Mouse (Mus musculus) midbrain, embryonic 13.5 days (tissue): ENCODE measurements at regions not wholly inside any gene's neighbourhood (a gene's known extent, or its start where the extent isn't known, plus 50 kb on each side); places are given as distances from the start of the nearest gene placed in this dataset.
"Not testable (repeated sequence)": the region's sequence is repeated elsewhere in the genome, so short reads cannot be mapped to it uniquely, and the experiment has no call there.

Experiments
- ATAC-seq: fragments of 200-750 bp; cut with Nextera tagmentation; 2 replicates; pipeline ENCODE4 v1.8.0; 2017; ENCODE audit warnings: mild to moderate bottlenecking, moderate TSS enrichment, moderate library complexity
- H3K27ac ChIP-seq: fragments of 300-500 bp; sonication (generic); 2 replicates; pipeline ENCODE4 v1.5.1; 2015; ENCODE audit warnings: inconsistent platforms, mild to moderate bottlenecking, moderate library complexity
- H3K27me3 ChIP-seq: fragments of 300-500 bp; sonication (generic); 2 replicates; pipeline ENCODE4 v1.6.1; 2015; ENCODE audit warnings: mild to moderate bottlenecking, inconsistent platforms
- H3K36me3 ChIP-seq: fragments of 300-500 bp; sonication (generic); 2 replicates; pipeline ENCODE4 v1.6.1; 2015; ENCODE audit warnings: mild to moderate bottlenecking, inconsistent platforms
- H3K4me1 ChIP-seq: fragments of 300-500 bp; sonication (generic); replicated peaks from 2 replicates; pipeline ENCODE4 v1.6.1; 2015; ENCODE audit warnings: inconsistent platforms
- H3K4me2 ChIP-seq: fragments of 300-500 bp; sonication (generic); replicated peaks from 2 replicates; pipeline ENCODE4 v1.6.1; 2015; ENCODE audit warnings: moderate library complexity, mild to moderate bottlenecking, inconsistent platforms
- H3K4me3 ChIP-seq: fragments of 300-500 bp; sonication (generic); replicated peaks from 2 replicates; pipeline ENCODE4 v1.5.1; 2015; ENCODE audit warnings: mild to moderate bottlenecking, inconsistent platforms
- H3K9ac ChIP-seq: fragments of 300-500 bp; sonication (generic); replicated peaks from 2 replicates; pipeline ENCODE4 v1.6.1; 2015; ENCODE audit warnings: mild to moderate bottlenecking, inconsistent platforms
- H3K9me3 ChIP-seq: fragments of 300-500 bp; sonication (generic); 2 replicates; pipeline ENCODE4 v1.6.1; 2016; ENCODE audit warnings: mild to moderate bottlenecking, inconsistent platforms
- WGBS: fragments of 180-500 bp; shearing (Covaris S2); methylation state at CpG from one replicate; pipeline ENCODE4 v1.1.7; 2015; 5-methylcytosine and 5-hydroxymethylcytosine counted together

- peak overlapping the region; percentile 36 for H3K4me2 ChIP-seq
- peak; percentile 92 for ATAC-seq
- no peaks in the 10 kb centered on the region for H3K9me3 ChIP-seq
- H3K27ac ChIP-seq: peak overlapping the region; percentile 79
- H3K36me3 ChIP-seq: no peaks in the 10 kb centered on the region
- H3K27me3 ChIP-seq: no peaks in the 10 kb centered on the region
- 12% methylated on average over 12 of the region's 12 CpGs for WGBS
- no peak overlapping the region for H3K4me3 ChIP-seq
- H3K9ac ChIP-seq: no peak overlapping the region
- H3K4me1 ChIP-seq: peaks cover 25% of the 10 kb centered on the region
Observed at GRCm38 (mm10) chr2:51752941-51753564, 125.7 kb downstream of the Tas2r134 start.

GRCm38 (mm10) chr2:51753565-51754031, 126.3 kb downstream of the Tas2r134 start:
- H3K4me1 ChIP-seq: peaks cover 20% of the 10 kb centered on the region
- H3K36me3 ChIP-seq: no peaks in the 10 kb centered on the region
- ATAC-seq: peak; percentile 64
- H3K9ac ChIP-seq: no peak overlapping the region
- peak overlapping the region; percentile 36 for H3K4me2 ChIP-seq
- no peaks in the 10 kb centered on the region for H3K9me3 ChIP-seq
- H3K27ac ChIP-seq: peak overlapping the region; percentile 79
- no peaks in the 10 kb centered on the region for H3K27me3 ChIP-seq
- H3K4me3 ChIP-seq: no peak overlapping the region
- WGBS: 26% methylated on average over 7 of the region's 7 CpGs

- 81% methylated on average over 1 of the region's 1 CpGs for WGBS
- Histone ChIP-seq H3K27me3 (no peaks in the 10 kb centered on the region), H3K4me1 (peaks cover 18% of the 10 kb centered on the region), H3K9ac (no peak overlapping the region), H3K27ac (no peak overlapping the region), H3K36me3 (no peaks in the 10 kb centered on the region), H3K4me2 (no peak overlapping the region), H3K9me3 (no peaks in the 10 kb centered on the region), H3K4me3 (no peak overlapping the region)
- ATAC-seq: no peak
Observed at GRCm38 (mm10) chr2:51757361-51757760, 130.1 kb downstream of the Tas2r134 start.

- Histone ChIP-seq H3K36me3 (no peaks in the 10 kb centered on the region), H3K9ac (no peak overlapping the region), H3K27me3 (no peaks in the 10 kb centered on the region), H3K4me1 (peaks cover 11% of the 10 kb centered on the region), H3K27ac (no peak overlapping the region), H3K9me3 (no peaks in the 10 kb centered on the region), H3K4me2 (no peak overlapping the region), H3K4me3 (no peak overlapping the region)
- ATAC-seq: no peak
- 93% methylated on average over 8 of the region's 8 CpGs for WGBS
Observed at GRCm38 (mm10) chr2:51758093-51758492, 130.8 kb downstream of the Tas2r134 start.

- H3K4me2 ChIP-seq: no peak overlapping the region
- no peak overlapping the region for H3K9ac ChIP-seq
- peaks cover 3% of the 10 kb centered on the region for H3K4me1 ChIP-seq
- no peak for ATAC-seq
- H3K4me3 ChIP-seq: no peak overlapping the region
- H3K27ac ChIP-seq: no peak overlapping the region
- WGBS: 97% methylated on average over 4 of the region's 4 CpGs
- H3K36me3 ChIP-seq: no peaks in the 10 kb centered on the region
- no peaks in the 10 kb centered on the region for H3K27me3 ChIP-seq
- no peaks in the 10 kb centered on the region for H3K9me3 ChIP-seq
Observed at GRCm38 (mm10) chr2:51762866-51763265, 135.6 kb downstream of the Tas2r134 start.

- no peak overlapping the region for H3K9ac ChIP-seq
- no peaks in the 10 kb centered on the region for H3K27me3 ChIP-seq
- ATAC-seq: no peak
- H3K4me1 ChIP-seq: peaks cover 15% of the 10 kb centered on the region
- no peaks in the 10 kb centered on the region for H3K9me3 ChIP-seq
- H3K4me3 ChIP-seq: no peak overlapping the region
- 69% methylated on average over 4 of the region's 4 CpGs for WGBS
- H3K4me2 ChIP-seq: no peak overlapping the region
- H3K36me3 ChIP-seq: no peaks in the 10 kb centered on the region
- no peak overlapping the region for H3K27ac ChIP-seq
Observed at GRCm38 (mm10) chr2:51767507-51768135, 140.3 kb downstream of the Tas2r134 start.

GRCm38 (mm10) chr2:51768298-51769271, 141.3 kb downstream of the Tas2r134 start:
- WGBS: 58% methylated on average over 12 of the region's 12 CpGs
- H3K27ac ChIP-seq: no peak overlapping the region

GRCm38 (mm10) chr2:51785169-51785568, 149.8 kb downstream of the Rbm43 start:
- Histone ChIP-seq H3K9me3 (no peaks in the 10 kb centered on the region), H3K27ac (no peak overlapping the region), H3K27me3 (no peaks in the 10 kb centered on the region), H3K36me3 (no peaks in the 10 kb centered on the region), H3K4me3 (no peak overlapping the region), H3K4me2 (no peak overlapping the region), H3K9ac (no peak overlapping the region), H3K4me1 (peaks cover 8% of the 10 kb centered on the region; the same call in 1 of the 2 replicates)
- 95% methylated on average over 1 of the region's 1 CpGs for WGBS
- ATAC-seq: no peak

More at GRCm38 (mm10) chr2:51768298-51769271, 141.3 kb downstream of the Tas2r134 start:
- Histone ChIP-seq H3K4me2 (no peak overlapping the region), H3K4me3 (no peak overlapping the region), H3K27me3 (no peaks in the 10 kb centered on the region), H3K9me3 (no peaks in the 10 kb centered on the region), H3K9ac (no peak overlapping the region), H3K4me1 (peaks cover 15% of the 10 kb centered on the region), H3K36me3 (no peaks in the 10 kb centered on the region)
- peak; percentile 72 for ATAC-seq

GRCm38 (mm10) chr2:51788896-51789295, 146.1 kb downstream of the Rbm43 start:
- Histone ChIP-seq H3K27ac (no peak overlapping the region), H3K4me2 (no peak overlapping the region), H3K4me3 (no peak overlapping the region), H3K9ac (no peak overlapping the region), H3K36me3 (no peaks in the 10 kb centered on the region), H3K9me3 (no peaks in the 10 kb centered on the region), H3K27me3 (no peaks in the 10 kb centered on the region), H3K4me1 (peaks cover 8% of the 10 kb centered on the region; the same call in 1 of the 2 replicates)
- WGBS: 36% methylated on average over 3 of the region's 3 CpGs
- no peak for ATAC-seq

- H3K27me3 ChIP-seq, H3K9ac ChIP-seq, H3K4me1 ChIP-seq, H3K4me2 ChIP-seq, H3K4me3 ChIP-seq, H3K27ac ChIP-seq, ATAC-seq, H3K36me3 ChIP-seq, H3K9me3 ChIP-seq: not testable (repeated sequence)
- WGBS: 98% methylated on average over 2 of the region's 2 CpGs
Observed at GRCm38 (mm10) chr2:51793291-51793690, 141.7 kb downstream of the Rbm43 start.

GRCm38 (mm10) chr2:51799856-51800255, 135.1 kb downstream of the Rbm43 start:
- no peaks in the 10 kb centered on the region for H3K36me3 ChIP-seq
- H3K4me3 ChIP-seq: no peak overlapping the region
- H3K27me3 ChIP-seq: no peaks in the 10 kb centered on the region
- H3K4me2 ChIP-seq: no peak overlapping the region
- no peaks in the 10 kb centered on the region for H3K9me3 ChIP-seq
- H3K9ac ChIP-seq: no peak overlapping the region
- no peak for ATAC-seq
- H3K4me1 ChIP-seq: no peaks in the 10 kb centered on the region
- no peak overlapping the region for H3K27ac ChIP-seq
- WGBS: 93% methylated on average over 1 of the region's 1 CpGs

GRCm38 (mm10) chr2:51822976-51823375, 112.0 kb downstream of the Rbm43 start:
- ATAC-seq: no peak
- H3K4me1 ChIP-seq: no peaks in the 10 kb centered on the region
- no peak overlapping the region for H3K9ac ChIP-seq
- WGBS: 91% methylated on average over 2 of the region's 2 CpGs
- H3K4me2 ChIP-seq: no peak overlapping the region
- 0 out of 2 replicates have a peak, but pooled peaks cover 4% of the 10 kb centered on the region for H3K9me3 ChIP-seq
- H3K36me3 ChIP-seq: 0 out of 2 replicates have a peak, but pooled peaks cover 3% of the 10 kb centered on the region
- H3K27ac ChIP-seq: no peak overlapping the region
- no peaks in the 10 kb centered on the region for H3K27me3 ChIP-seq
- H3K4me3 ChIP-seq: no peak overlapping the region
